Mouse (Mus musculus): ENCODE data around the gene Foxs1. TPM values are rescaled to one million over a fixed set of nuclear protein-coding genes. Genes with fewer than 3 reads are reported as not detected.

Gene Foxs1
- polyA plus RNA-seq (2012; rRNA removed) = 57.4 and 78.2 TPM in 2 replicates

DNA sequence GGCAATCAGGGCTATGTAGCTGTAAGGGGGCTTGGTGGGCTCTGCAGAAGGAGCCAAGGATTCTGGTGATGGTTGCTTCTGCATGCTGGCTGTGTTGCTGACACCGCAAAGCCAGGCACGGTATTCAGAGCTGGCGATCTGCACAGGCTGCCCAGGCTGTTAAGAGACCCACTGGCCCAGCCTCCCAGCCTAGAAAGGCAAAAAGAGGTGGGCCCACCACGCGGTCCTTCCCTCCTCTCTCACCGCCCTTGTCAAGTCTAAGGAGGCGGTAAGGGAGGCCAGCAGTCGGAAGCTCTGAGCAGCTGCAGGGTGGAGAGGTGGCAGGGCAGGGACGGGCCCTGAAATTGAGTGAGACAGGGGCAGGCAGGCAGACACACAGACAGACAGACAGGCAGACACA, at the start of gene Foxs1:
Gene Foxs1, minus strand, starts transcription at position 161 of the 400 bp plus-strand sequence.

GRCm38 (mm10) chr2:152962091-152962793, 29.2 kb upstream of the Foxs1 start, which contains the start of gene Ttll9:
Ttll9 (plus strand) TSS chr2:152962485.

GRCm38 (mm10) chr2:152951065-152951849, 18.2 kb upstream of the Foxs1 start, which contains the start of gene Dusp15:
Dusp15 (minus strand) TSS chr2:152951698.

GRCm38 (mm10) chr2:152911031-152911430, 22.0 kb downstream of the Foxs1 start, which contains the start of gene Mylk2:
Mylk2 (plus strand) TSS chr2:152911352.

Other genes with a start within 250 kb of the Foxs1 start
- gene Mcts2, start 246.2 kb downstream of the Foxs1 start, polyA plus RNA-seq (2012; rRNA removed) = 3.7 and 4.2 TPM in 2 replicates
- 383 and 402 TPM in 2 replicates for gene Id1, start 197.0 kb downstream of the Foxs1 start, polyA plus RNA-seq (2012; rRNA removed)
- gene Cox4i2, start 179.0 kb downstream of the Foxs1 start, polyA plus RNA-seq (2012; rRNA removed) = 6.7 and 9.5 TPM in 2 replicates
- 45.3 and 60.1 TPM in 2 replicates for gene Bcl2l1, start 101.5 kb downstream of the Foxs1 start, polyA plus RNA-seq (2012; rRNA removed)
- 2.6 and 3.6 TPM in 2 replicates for gene Tpx2, start 85.2 kb downstream of the Foxs1 start, polyA plus RNA-seq (2012; rRNA removed)
- gene Mylk2, start 21.9 kb downstream of the Foxs1 start, polyA plus RNA-seq (2012; rRNA removed) = 0.08 and 0.09 TPM in 2 replicates
- gene Dusp15, start 18.5 kb upstream of the Foxs1 start, polyA plus RNA-seq (2012; rRNA removed) = 0.59 and 1.1 TPM in 2 replicates
- gene Ttll9, start 29.3 kb upstream of the Foxs1 start, polyA plus RNA-seq (2012; rRNA removed) = 3.0 and 4.0 TPM in 2 replicates
- gene Pdrg1, start 82.2 kb upstream of the Foxs1 start, polyA plus RNA-seq (2012; rRNA removed) = 51.4 and 72.3 TPM in 2 replicates
- not detected in 2 replicates for gene Xkr7, start 98.6 kb upstream of the Foxs1 start, polyA plus RNA-seq (2012; rRNA removed)
- 30.9 and 35.6 TPM in 2 replicates for gene Ccm2l, start 132.7 kb upstream of the Foxs1 start, polyA plus RNA-seq (2012; rRNA removed)
- 8.4 and 10.4 TPM in 2 replicates for gene Hck, start 175.3 kb upstream of the Foxs1 start, polyA plus RNA-seq (2012; rRNA removed)
- gene Tm9sf4, start 228.1 kb upstream of the Foxs1 start, polyA plus RNA-seq (2012; rRNA removed) = 39.1 and 46.2 TPM in 2 replicates

Measured in ovary, adult 2 months (tissue).